Mouse (Mus musculus): ENCODE results near the gene Nosip. TPM values are rescaled to one million over a fixed set of nuclear protein-coding genes. Genes with fewer than 3 reads are reported as not detected.

Nosip gene
- polyA plus RNA-seq, 1 experiment from 2014 or later: 59.1 TPM

- Histone ChIP-seq H3K27ac (replicated peaks; ENCODE audit: low read depth, low read length) (no peak overlapping the region), H3K9ac (ENCODE audit: low read depth, low read length) (no peak overlapping the region), H3K9me3 (ENCODE audit: control insufficient read depth, low read length) (no peaks in the 10 kb centered on the region), H3K4me2 (ENCODE audit: low read depth, low read length) (peak overlapping the region; percentile 61; the same call in 1 of the 2 replicates), H3K4me1 (ENCODE audit: control insufficient read depth, insufficient read depth, low read length) (peaks cover 11% of the 10 kb centered on the region), H3K27me3 (replicated peaks; ENCODE audit: control insufficient read depth, insufficient read depth, low read length) (no peaks in the 10 kb centered on the region), H3K4me3 (ENCODE audit: low read depth, low read length) (no peak overlapping the region), H3K36me3 (ENCODE audit: control insufficient read depth, insufficient read depth, low read length) (no peaks in the 10 kb centered on the region)
- whole genome bisulfite sequencing: 92% methylated on average over 6 of the region's 6 CpGs
- ATAC-seq (ENCODE audit: low read depth): no peak
- DNase-seq (ENCODE audit: low spot score): no peak
Observed at GRCm38 (mm10) chr7:45060632-45061122, 1.6 kb upstream of the Nosip start.

- no peak for ATAC-seq (ENCODE audit: low read depth)
- Histone ChIP-seq H3K4me3 (ENCODE audit: low read depth, low read length) (peak overlapping the region; percentile 53), H3K9ac (ENCODE audit: low read depth, low read length) (peak overlapping the region; percentile 75), H3K4me1 (ENCODE audit: control insufficient read depth, insufficient read depth, low read length) (peaks cover 11% of the 10 kb centered on the region), H3K4me2 (ENCODE audit: low read depth, low read length) (peak overlapping the region; percentile 61), H3K36me3 (ENCODE audit: control insufficient read depth, insufficient read depth, low read length) (no peaks in the 10 kb centered on the region), H3K27ac (replicated peaks; ENCODE audit: low read depth, low read length) (peak overlapping the region; percentile 86), H3K27me3 (replicated peaks; ENCODE audit: control insufficient read depth, insufficient read depth, low read length) (no peaks in the 10 kb centered on the region), H3K9me3 (ENCODE audit: control insufficient read depth, low read length) (no peaks in the 10 kb centered on the region)
- whole genome bisulfite sequencing: 14% methylated on average over 11 of the region's 11 CpGs
- peak; percentile 33 for DNase-seq (ENCODE audit: low spot score)
Observed at GRCm38 (mm10) chr7:45061532-45062075, 625 bp upstream of the Nosip start.

GRCm38 (mm10) chr7:45067190-45067999, 5.2 kb downstream of the Nosip start:
- no peak overlapping the region for H3K4me2 ChIP-seq (ENCODE audit: low read depth, low read length)
- no peak overlapping the region for H3K27ac ChIP-seq (replicated peaks; ENCODE audit: low read depth, low read length)
- H3K4me1 ChIP-seq (ENCODE audit: control insufficient read depth, insufficient read depth, low read length): peaks cover 6% of the 10 kb centered on the region; the same call in 1 of the 2 replicates
- no peak overlapping the region for H3K4me3 ChIP-seq (ENCODE audit: low read depth, low read length)
- H3K9me3 ChIP-seq (ENCODE audit: control insufficient read depth, low read length): no peaks in the 10 kb centered on the region
- no peaks in the 10 kb centered on the region for H3K36me3 ChIP-seq (ENCODE audit: control insufficient read depth, insufficient read depth, low read length)
- no peaks in the 10 kb centered on the region for H3K27me3 ChIP-seq (replicated peaks; ENCODE audit: control insufficient read depth, insufficient read depth, low read length)
- no peak overlapping the region for H3K9ac ChIP-seq (ENCODE audit: low read depth, low read length)
- no peak for ATAC-seq (ENCODE audit: low read depth)
- 87% methylated on average over 4 of the region's 4 CpGs for WGBS
- no peak for DNase-seq (ENCODE audit: low spot score)

- Histone ChIP-seq H3K27me3 (replicated peaks; ENCODE audit: control insufficient read depth, insufficient read depth, low read length) (no peaks in the 10 kb centered on the region), H3K9me3 (ENCODE audit: control insufficient read depth, low read length) (no peaks in the 10 kb centered on the region), H3K36me3 (ENCODE audit: control insufficient read depth, insufficient read depth, low read length) (no peaks in the 10 kb centered on the region), H3K9ac (ENCODE audit: low read depth, low read length) (0 out of 2 replicates have a peak overlapping the region, but pooled peaks have one; percentile 14), H3K4me2 (ENCODE audit: low read depth, low read length) (no peak overlapping the region), H3K4me3 (ENCODE audit: low read depth, low read length) (no peak overlapping the region), H3K27ac (replicated peaks; ENCODE audit: low read depth, low read length) (no peak overlapping the region), H3K4me1 (ENCODE audit: control insufficient read depth, insufficient read depth, low read length) (peaks cover 6% of the 10 kb centered on the region; the same call in 1 of the 2 replicates)
- DNase-seq (ENCODE audit: low spot score): peak; percentile 31
- 19% methylated on average over 5 of the region's 5 CpGs for WGBS
- no peak for ATAC-seq (ENCODE audit: low read depth)
Observed at GRCm38 (mm10) chr7:45068000-45068318, 5.7 kb downstream of the Nosip start.

- H3K27me3 ChIP-seq (replicated peaks; ENCODE audit: control insufficient read depth, insufficient read depth, low read length): no peaks in the 10 kb centered on the region
- H3K4me1 ChIP-seq (ENCODE audit: control insufficient read depth, insufficient read depth, low read length): no peaks in the 10 kb centered on the region
- H3K4me3 ChIP-seq (ENCODE audit: low read depth, low read length): no peak overlapping the region
- H3K9ac ChIP-seq (ENCODE audit: low read depth, low read length): no peak overlapping the region
- DNase-seq (ENCODE audit: low spot score) (no peak), ATAC-seq (ENCODE audit: low read depth) (no peak)
- H3K4me2 ChIP-seq (ENCODE audit: low read depth, low read length): no peak overlapping the region
- H3K9me3 ChIP-seq (ENCODE audit: control insufficient read depth, low read length): no peaks in the 10 kb centered on the region
- H3K36me3 ChIP-seq (ENCODE audit: control insufficient read depth, insufficient read depth, low read length): peaks cover 6% of the 10 kb centered on the region; the same call in 1 of the 2 replicates
- H3K27ac ChIP-seq (replicated peaks; ENCODE audit: low read depth, low read length): no peak overlapping the region
- 92% methylated on average over 2 of the region's 2 CpGs for WGBS
Observed at GRCm38 (mm10) chr7:45069671-45070070, 7.4 kb downstream of the Nosip start.

- Histone ChIP-seq H3K36me3 (ENCODE audit: control insufficient read depth, insufficient read depth, low read length) (peaks cover 32% of the 10 kb centered on the region; the same call in 1 of the 2 replicates), H3K27me3 (replicated peaks; ENCODE audit: control insufficient read depth, insufficient read depth, low read length) (no peaks in the 10 kb centered on the region), H3K4me1 (ENCODE audit: control insufficient read depth, insufficient read depth, low read length) (no peaks in the 10 kb centered on the region), H3K4me3 (ENCODE audit: low read depth, low read length) (no peak overlapping the region), H3K9me3 (ENCODE audit: control insufficient read depth, low read length) (no peaks in the 10 kb centered on the region), H3K27ac (replicated peaks; ENCODE audit: low read depth, low read length) (no peak overlapping the region), H3K9ac (ENCODE audit: low read depth, low read length) (no peak overlapping the region), H3K4me2 (ENCODE audit: low read depth, low read length) (no peak overlapping the region)
- 84% methylated on average over 2 of the region's 2 CpGs for WGBS
- no peak for ATAC-seq (ENCODE audit: low read depth)
- no peak for DNase-seq (ENCODE audit: low spot score)
Observed at GRCm38 (mm10) chr7:45072230-45072629, 10.0 kb downstream of the Nosip start.

- H3K4me2 ChIP-seq (ENCODE audit: low read depth, low read length): no peak overlapping the region
- H3K36me3 ChIP-seq (ENCODE audit: control insufficient read depth, insufficient read depth, low read length): peaks cover 39% of the 10 kb centered on the region; the same call in 1 of the 2 replicates
- no peak for DNase-seq (ENCODE audit: low spot score)
- no peaks in the 10 kb centered on the region for H3K27me3 ChIP-seq (replicated peaks; ENCODE audit: control insufficient read depth, insufficient read depth, low read length)
- no peak overlapping the region for H3K27ac ChIP-seq (replicated peaks; ENCODE audit: low read depth, low read length)
- 73% methylated on average over 5 of the region's 7 CpGs for WGBS
- no peaks in the 10 kb centered on the region for H3K4me1 ChIP-seq (ENCODE audit: control insufficient read depth, insufficient read depth, low read length)
- no peak for ATAC-seq (ENCODE audit: low read depth)
- H3K4me3 ChIP-seq (ENCODE audit: low read depth, low read length): no peak overlapping the region
- no peaks in the 10 kb centered on the region for H3K9me3 ChIP-seq (ENCODE audit: control insufficient read depth, low read length)
- no peak overlapping the region for H3K9ac ChIP-seq (ENCODE audit: low read depth, low read length)
Observed at GRCm38 (mm10) chr7:45073171-45073707, 11.0 kb downstream of the Nosip start.

- H3K27me3 ChIP-seq (replicated peaks; ENCODE audit: control insufficient read depth, insufficient read depth, low read length): no peaks in the 10 kb centered on the region
- ATAC-seq (ENCODE audit: low read depth): no peak
- peaks cover 39% of the 10 kb centered on the region; the same call in 1 of the 2 replicates for H3K36me3 ChIP-seq (ENCODE audit: control insufficient read depth, insufficient read depth, low read length)
- no peak overlapping the region for H3K9ac ChIP-seq (ENCODE audit: low read depth, low read length)
- H3K4me1 ChIP-seq (ENCODE audit: control insufficient read depth, insufficient read depth, low read length): no peaks in the 10 kb centered on the region
- DNase-seq (ENCODE audit: low spot score): no peak
- H3K9me3 ChIP-seq (ENCODE audit: control insufficient read depth, low read length): no peaks in the 10 kb centered on the region
- H3K4me3 ChIP-seq (ENCODE audit: low read depth, low read length): no peak overlapping the region
- H3K27ac ChIP-seq (replicated peaks; ENCODE audit: low read depth, low read length): no peak overlapping the region
- WGBS: 86% methylated on average over 11 of the region's 12 CpGs
- no peak overlapping the region for H3K4me2 ChIP-seq (ENCODE audit: low read depth, low read length)
Observed at GRCm38 (mm10) chr7:45073949-45074348, 11.7 kb downstream of the Nosip start.
